Mouse (Mus musculus): Measurements from ENCODE around the gene Tub. TPM values are rescaled to one million over a fixed set of nuclear protein-coding genes. Genes with fewer than 3 reads are reported as not detected.

The Tub gene
- total RNA-seq (2022) = under 1 TPM; 0.24 to 0.52 (median 0.31) TPM

DNA sequence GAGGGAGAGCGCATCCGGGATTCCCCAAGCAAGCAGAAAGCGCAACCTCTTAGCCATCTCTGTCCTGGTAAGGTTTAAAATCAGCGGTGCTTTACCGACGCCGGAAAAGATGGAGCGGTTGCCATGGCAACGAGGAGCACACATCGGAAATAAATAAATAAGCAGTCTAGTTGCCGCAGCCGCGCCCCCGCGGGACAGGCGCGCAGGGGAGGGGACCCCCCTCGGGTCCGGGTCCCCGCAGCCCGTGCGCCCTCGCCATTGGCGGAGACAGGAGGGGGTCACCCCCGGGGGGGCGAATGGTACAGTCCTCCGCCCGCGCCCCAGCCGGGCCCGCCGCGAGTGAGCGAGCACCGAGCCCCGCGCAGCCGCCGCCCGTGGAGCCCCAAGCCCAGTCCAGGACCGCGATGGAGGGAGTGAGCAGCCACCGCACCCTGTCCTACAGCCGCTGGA lies at the start of gene Tub:
Gene Tub, plus strand, starts transcription at position 27 of the 450 bp plus-strand sequence.
- peak in 1 of 2 experiments; percentile 13 for DNase-seq (ENCODE audit: low spot score in 2 of 2)

DNA sequence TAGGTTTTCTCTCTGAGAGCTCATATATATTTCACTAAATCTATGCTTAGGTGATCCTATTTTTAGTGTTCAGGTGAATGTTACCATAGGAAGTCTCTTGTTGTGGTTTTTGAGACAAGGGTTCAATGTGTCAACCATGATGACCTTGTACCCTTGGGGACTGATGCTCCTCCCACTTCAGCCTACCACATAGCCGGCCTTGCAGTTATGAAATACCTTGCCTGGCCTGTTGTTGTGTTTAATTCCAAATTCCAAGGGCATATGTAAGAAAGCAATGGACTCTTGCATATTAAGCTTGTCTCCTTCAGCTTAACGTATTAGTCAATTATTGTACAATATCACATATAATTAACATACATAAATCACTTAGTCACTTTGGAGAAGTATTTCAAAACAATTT lies 46.2 kb upstream of the Tub start:
- DNase-seq (ENCODE audit: low spot score in 2 of 2) = no peak

DNA sequence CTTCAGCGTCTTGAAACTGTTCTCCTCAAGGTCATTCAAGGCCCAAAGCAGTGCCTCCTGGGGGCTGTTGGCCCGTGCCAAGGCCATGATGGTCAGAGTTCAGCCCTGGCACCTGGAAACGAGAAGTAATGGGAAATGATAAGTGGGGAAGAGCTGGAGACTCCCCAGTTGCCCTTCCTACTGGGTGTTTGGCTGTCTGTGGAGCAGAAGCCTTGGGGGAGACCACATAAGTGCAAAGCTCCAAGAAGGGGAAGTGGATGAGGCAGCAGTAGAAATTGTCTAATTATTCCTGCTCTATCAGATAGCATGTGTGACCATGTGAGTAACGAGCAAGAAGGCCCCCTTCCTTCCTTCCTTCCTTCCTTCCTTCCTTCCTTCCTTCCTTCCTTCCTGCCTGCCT lies 23.1 kb upstream of the Tub start:
- no peak for DNase-seq (ENCODE audit: low spot score in 2 of 2)

DNA sequence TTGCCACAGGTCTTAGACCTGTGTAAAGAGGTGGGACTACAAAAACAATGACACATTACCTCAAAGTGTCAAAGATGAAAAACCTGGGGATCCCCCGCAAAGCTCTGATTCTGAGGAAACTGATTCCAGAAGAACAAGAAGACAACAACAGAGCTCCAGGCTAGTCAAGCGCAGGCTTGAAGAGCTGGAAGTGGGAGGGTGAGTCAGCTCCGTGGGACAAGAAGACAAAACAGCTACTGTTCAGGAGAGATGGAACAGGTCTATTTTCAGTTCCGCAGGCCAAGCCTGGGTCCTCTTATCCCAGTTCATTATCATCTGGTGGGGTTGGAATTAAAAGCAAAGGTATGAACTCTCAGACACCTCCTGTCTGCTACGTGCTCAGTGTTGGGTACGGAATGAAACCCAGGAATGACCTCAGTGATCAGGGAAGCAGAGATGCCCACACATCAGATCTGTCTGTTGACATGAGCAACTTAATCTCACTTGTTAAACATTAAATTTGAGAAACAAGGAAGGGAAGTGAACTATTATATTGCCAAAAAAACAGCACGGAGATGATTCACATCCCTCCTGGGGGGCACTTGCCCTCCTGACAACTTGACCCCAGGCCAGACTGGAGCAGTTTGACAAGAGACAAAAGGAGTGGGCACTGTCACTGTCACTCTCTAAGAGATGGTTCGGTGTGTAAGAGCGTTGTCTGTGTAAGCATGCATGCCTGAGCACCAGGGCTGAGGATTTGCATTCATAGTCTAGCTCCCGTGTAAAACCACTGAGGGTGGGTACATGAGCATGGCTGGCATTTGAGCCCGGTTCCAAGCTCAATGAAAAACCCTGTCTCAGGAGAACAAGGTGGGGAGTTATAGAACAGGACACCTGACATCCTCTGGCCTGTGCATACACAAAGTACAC lies 21.6 kb upstream of the Tub start:
- DNase-seq (ENCODE audit: low spot score in 2 of 2) = no peak

DNA sequence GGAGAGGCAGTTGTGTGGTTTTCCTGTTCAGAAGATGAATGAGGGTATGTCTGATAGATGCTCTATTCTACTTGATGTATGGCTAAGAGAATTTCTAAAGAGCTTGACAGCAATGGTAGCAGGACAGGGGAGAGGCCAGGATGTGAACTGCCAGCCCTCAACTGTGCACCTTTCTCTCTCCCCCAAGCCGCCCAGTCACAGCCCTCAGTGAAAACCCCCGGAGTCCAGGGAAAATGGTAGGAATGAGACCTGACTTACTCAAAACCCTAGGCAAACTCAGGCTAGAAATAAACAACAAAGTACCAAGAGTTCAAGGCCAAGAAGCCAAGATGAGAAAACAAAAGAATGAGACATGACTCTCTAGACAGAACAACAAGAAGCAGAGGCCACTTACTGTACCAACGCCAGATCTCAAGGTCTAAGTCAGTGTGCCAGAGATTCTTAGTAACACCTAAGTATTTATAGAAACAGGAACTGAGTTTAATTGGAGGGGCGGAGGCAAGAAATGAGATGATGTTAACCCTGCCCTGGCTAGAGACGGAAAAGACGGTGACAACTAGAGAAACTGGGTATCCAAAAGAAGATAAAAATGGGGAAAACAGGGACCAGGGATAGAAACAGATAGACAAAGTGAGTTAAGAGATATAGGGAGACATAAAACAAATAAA lies 20.3 kb upstream of the Tub start, which contains the start of gene Nlrp10:
Gene Nlrp10, minus strand, starts transcription at position 453 of the 668 bp plus-strand sequence.
- DNase-seq (ENCODE audit: low spot score in 2 of 2) = no peak

DNA sequence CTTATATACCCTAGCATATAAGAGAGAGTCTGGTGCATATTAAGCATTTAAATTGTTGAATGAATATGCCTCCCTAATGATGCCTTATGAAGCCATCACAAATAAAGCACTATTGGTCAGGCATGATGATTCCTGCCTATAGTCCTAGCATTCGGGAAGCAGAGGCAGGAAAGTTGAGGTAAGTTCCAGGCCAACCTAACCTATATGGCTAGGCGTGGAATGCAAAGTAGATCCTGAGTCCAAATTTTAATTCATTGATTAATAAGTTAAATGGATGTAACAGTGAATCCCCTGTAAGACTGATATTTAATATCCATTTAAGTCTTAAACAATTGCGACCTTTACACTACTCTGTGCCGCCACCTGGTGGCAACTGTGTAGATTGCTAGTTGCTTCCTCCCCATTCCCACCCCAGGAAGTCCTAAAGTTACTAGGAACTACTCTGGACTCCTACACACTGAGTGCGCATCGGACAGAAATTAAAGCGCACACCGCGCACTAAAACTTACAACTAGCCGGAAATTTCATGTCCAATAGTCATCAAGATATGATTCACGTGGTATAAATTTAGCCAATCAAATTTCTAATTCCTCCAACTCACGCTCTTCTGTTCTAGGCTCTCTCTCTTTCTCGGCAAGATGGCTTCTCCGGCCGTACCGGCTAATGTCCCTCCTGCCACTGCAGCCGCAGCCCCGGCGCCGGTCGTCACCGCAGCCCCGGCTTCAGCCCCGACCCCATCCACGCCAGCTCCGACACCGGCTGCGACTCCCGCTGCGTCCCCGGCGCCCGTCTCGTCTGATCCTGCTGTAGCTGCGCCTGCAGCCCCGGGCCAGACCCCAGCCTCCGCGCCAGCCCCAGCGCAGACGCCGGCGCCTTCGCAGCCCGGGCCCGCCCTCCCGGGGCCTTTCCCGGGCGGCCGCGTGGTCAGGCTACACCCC lies 16.1 kb upstream of the Tub start, which contains the start of gene Eif3f:
Gene Eif3f, plus strand, starts transcription at position 624 of the 938 bp plus-strand sequence.
- peak; percentile 88 to 94 for DNase-seq (ENCODE audit: low spot score in 2 of 2)

DNA sequence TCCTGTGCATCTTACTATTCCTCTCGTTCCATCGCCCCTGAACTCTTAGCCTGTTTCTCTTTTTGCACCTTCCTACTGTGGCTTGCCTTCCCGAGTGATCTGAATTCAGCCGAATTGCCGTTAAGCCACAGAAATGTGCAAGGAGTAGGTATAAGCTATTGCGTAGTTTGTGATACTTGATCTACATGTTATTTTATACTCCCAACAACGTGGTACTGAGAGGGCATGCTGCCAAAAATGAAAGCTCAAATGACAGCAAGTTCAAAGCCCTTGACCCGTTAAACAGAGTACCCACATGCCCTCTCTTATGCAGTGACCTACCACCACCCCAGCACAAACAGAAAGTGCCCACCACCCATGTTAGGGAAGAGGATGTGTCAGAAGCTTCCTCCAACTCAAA lies 15.3 kb upstream of the Tub start:
- no peak for DNase-seq (ENCODE audit: low spot score in 2 of 2)

DNA sequence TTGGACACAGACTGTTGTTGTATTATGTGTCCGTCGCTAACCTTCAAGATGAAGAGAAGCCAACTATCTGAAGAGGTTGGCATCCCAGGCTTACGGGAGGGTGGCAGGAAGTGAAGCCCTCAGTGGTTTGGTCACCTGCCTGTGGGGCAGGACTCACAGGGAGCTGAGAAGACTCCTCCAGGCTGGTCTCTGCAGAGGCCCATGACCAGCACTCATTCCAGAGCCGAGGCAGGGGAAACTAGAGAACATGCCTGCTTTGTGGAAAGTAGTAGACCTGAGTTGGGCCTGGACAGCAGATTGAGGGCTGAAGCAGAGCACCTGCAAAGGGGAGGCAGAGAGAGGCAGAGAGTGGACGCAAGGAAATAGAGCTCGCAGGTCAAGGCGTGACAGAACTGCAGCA lies 14.7 kb upstream of the Tub start:
- DNase-seq (ENCODE audit: low spot score in 2 of 2) = no peak

DNA sequence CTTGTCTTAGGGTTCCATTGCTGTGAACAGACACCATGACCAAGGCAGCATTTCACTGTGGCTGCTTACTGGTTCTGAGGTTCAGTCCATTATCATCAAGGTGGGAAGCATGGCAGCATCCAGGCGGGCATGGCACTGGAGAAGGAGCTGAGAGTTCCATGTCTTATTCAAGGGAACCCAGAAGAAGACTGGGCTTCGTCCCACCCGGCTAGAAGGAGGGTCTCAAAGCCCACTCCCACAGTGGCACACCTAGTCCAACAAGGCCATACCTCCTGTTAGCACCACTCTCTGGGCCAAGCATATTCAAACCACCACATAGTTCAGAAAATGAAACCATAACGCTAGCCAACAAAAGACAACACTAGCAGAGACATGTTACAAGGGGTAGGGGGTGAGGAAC lies 13.5 kb upstream of the Tub start:
- DNase-seq (ENCODE audit: low spot score in 2 of 2) = no peak

DNA sequence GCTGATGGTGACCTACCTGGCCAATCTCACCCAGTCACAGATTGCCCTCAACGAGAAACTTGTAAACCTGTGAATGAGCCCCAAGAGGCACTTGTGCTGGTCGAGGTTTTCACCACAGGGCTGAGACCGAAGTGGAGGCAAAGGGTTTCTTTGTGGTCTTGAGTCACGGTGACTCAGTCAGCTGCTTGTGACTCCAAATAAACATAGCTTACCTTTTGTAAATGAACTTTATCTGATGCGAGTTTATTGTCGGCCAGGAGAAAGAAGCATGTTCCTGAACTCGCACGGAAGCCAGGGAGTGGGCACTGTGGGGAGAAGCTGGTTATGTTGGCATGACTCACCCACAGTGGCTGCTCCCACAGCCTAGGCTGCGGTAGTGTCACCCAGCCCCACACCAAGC lies 8.7 kb upstream of the Tub start:
- no peak for DNase-seq (ENCODE audit: low spot score in 2 of 2)

DNA sequence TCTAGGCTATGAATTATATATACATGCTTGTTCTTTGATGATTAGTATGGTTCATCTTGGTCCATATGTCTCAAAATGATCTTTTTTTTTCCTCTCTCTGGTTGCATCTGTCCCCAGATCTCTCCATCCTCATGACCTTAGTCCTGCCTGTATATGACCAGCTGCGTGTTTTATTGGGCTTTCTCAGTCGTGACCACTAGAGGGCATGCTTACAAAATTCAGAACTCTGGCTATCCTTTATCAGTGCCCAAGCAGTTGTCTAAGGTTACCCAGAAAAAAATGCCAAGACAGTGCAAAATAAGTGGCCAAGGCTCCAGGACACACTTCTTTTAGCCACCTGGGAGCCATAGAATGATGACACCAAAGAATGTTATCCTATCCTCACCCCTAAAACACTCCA lies 6.1 kb upstream of the Tub start:
- no peak for DNase-seq (ENCODE audit: low spot score in 2 of 2)

DNA sequence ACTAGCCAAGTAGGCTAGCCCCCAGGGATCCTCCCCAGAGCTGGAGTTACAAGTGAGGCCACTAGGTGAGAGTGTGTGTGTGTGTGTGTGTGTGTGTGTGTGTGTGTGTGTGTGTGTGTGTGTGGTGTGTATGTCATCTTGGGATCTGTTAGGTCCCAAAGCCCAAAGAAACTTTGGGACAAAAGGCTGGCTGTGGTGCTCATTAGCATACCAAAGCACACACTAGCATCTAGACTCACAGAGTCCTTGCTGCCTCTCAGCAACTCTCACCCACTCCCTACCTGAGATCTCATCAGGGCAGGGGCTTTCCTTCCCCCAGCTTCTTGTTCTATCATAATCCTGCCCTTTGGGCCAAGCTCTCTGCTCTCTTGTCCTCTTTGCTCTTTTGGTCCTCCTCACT lies 1.5 kb upstream of the Tub start:
- DNase-seq (ENCODE audit: low spot score in 2 of 2) = no peak

DNA sequence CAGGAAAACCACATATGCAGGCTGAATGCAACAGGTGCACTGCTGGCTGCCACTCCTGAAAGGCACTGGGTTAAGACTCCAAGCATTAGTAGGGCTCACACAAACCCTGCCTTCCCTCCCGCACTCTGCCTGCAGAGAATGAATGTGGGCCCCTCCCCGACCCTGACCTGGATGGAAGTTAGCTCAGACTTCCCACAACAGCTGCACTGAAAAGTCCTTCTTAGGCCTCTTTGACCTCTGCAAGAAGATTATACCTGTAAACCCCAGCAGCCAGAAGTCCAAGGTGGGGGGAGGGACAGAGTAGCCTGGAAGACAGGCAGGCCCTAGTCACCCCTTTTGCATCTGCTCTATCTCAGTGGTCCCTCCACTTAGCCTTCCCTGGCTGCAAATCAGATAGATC lies 837 bp upstream of the Tub start:
- DNase-seq (ENCODE audit: low spot score in 2 of 2) = no peak

DNA sequence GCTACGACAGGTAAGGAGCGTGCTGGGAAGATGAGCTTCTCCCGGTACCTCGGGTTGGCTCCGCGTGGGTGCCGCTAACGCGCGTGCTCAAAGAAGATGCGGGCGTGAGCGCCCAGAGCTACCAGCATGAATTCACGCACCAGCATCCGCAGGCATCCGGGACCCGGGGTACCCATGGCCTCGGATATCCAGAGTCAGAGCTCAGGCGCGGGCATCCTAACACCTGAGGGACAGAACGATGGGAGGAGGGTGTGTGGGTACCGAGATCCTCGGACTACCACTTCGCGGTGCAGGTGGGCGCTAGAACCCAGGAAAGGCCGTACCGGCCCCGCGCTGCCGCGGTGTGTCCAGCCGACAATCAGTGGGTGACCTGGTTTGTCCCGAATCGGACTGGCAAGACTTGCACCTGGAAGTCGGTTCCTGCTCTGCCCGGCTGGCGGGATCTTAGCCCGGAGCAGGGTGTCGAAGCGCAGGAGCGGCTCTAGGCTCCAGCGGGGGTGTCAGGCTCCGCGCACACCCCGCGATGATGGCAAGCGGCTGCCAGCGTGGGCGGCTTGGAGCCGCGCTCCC lies 709 bp downstream of the Tub start:
- DNase-seq (ENCODE audit: low spot score in 2 of 2) = no peak

DNA sequence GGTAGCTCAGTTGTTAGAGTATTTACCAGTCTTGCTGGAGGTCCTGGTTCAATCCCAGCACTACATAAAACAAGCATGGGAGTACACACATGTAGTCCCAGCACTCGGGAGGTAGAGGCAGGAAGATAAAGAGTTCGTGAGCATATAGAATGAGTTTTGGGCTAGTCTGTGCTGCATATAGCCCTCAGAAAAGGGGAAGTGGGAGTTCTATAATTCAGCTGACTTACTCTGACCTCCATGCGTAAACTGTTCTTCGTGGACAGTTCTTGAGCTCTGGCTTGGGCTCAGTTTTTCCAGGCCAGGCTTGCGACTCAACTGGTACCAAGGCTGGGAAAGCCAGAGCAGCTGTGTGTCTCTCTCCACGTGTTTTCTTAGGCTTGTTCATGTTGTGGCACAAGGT lies 2.7 kb downstream of the Tub start:
- DNase-seq (ENCODE audit: low spot score in 2 of 2) = no peak

DNA sequence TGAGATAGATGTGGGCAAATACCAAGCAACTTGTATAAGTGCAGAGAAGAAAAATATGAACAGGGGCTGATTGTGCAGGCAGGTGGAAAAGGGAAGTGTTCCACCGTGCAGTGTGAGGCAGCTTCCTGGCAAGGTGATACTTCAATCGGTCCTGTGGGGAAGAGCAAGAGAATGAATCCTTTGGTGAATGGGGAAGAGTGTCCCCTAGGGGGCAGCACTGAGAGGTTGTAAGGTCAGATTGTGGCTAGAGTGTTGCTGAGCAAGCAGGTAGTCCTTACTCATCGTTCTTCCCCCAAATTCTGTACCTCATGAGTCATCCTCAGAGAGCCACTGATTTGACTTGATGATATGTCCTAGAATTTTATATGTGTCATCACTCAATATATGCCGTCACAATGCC lies 4.0 kb downstream of the Tub start:
- no peak for DNase-seq (ENCODE audit: low spot score in 2 of 2)

DNA sequence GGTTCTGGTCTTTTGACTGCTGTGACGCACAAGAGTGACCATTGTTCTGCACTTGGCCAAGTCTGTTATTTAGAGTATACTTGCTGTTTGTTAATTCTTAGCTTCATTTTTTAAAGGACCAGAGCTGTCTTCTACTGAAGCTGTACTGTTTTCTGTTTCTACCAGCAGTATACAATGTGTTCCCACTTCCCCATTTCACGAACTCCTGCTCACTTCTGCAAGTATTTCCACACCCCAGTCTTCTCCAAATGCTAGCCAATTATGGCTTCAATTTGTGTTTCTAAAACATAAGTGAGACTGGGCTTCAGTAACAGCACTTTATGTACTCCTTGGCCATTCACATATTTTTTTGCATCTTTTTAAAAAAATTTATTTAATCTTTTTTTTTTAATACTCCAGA lies 7.6 kb downstream of the Tub start:
- DNase-seq (ENCODE audit: low spot score in 2 of 2) = no peak

DNA sequence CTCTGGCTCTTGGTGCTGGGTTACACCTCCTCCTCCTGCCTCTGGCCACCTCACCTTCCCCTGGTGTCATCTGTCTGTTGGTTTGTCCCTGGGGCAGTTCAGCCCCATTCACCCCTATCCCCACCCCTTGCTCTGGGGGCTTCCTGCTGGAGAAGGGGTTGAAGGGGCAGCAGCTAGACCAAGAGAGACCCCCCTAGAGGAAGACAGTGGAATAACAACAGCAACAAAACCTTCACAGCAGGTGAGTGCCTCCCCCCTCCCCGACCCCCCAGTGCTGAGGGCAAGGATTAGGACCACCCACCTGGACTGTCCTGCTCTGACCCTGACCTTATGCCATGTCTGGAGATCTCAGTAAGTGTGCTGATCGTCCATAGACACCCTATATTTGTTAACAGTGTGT lies 15.8 kb downstream of the Tub start:
- DNase-seq (ENCODE audit: low spot score in 2 of 2) = no peak

DNA sequence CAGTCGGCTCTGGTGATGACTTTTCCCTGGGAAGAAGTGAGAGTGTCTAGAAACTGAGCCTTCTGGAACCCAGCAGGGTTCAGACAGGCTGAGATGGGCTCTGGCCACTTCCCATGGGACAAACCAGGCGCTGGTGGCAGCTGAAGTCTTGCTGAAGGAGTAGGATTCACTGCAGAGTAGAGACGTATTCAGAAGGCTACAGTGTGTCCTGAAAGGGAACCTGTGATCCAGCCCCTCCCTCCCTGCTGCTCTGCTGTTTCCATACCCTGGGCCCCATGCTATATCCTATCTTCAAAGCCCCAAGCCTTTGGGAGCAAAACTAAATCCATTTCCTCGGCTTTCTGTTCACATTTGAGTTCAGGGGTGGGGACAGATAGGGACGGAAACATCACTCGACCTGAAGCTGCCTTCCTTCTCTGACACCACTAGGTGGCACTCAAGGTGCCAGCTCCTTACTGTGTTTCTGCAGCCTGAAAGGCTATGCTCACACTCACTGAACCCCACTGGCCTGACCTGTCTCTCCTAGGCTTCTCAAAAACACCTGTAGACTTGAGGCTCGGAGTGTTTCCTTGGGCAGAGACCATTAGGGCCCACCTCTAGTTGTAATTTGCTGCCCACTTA lies 16.7 kb downstream of the Tub start:
- peak; percentile 18 to 21 for DNase-seq (ENCODE audit: low spot score in 2 of 2)

DNA sequence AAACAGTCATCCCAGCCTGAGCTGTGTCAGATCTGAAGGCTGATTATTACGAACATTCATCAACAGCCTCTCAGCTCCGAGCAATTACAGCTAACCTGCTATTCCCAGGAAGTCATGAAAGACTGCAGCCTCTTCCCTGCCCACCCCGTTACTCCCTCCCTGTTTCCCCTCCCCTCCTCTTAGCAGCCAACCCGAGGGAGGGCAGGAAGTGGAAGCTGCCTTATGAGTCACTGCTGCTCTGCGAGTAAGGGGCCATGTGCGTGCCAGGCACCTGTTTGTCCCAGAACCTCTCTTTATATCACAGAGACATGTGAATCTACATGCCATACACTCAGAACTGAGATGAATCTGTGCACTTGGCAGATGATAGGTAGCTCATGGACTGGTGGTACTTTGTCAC lies 18.1 kb downstream of the Tub start:
- no peak for DNase-seq (ENCODE audit: low spot score in 2 of 2)

DNA sequence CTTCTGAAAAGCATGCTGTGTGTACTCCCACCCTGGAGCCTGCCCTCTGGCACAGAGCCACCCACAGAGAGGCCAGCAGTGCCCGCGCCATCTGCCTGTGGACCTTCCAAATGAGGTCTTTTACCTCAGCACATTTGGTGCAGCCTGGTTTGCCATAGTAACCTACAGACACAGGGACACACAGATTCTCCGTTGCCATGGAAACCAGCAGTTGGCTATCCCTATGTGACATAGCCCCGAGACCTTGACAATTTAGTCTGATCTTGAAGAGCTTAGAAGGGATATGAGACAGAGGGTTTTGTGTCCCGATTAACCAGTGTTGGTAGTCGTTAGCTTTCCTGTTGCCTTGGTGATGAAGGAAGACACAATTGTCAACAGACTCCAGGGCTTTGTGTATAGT lies 22.1 kb downstream of the Tub start:
- DNase-seq (ENCODE audit: low spot score in 2 of 2) = no peak

Measured in gastrocnemius, adult 8-10 months (tissue).